Mouse (Mus musculus): ENCODE data around the gene Bnip2.

- TF ChIP-seq CTCF (IDR thresholded peaks at IDR 0.05; ENCODE audit: extremely low read depth, insufficient read depth, low read length) (no peak), POLR2A (IDR thresholded peaks at IDR 0.05; ENCODE audit: extremely low read depth, insufficient read depth, low read length) (no peak)
These were observed 1.1 kb downstream of the Bnip2 start for GRCm38 (mm10) chr9:69990346-69990745.

Data from cortical plate, adult 2 months (tissue).